Mouse (Mus musculus): Measurements from ENCODE around the gene Herc6. TPM values are rescaled to one million over a fixed set of nuclear protein-coding genes. Genes with fewer than 3 reads are reported as not detected.

Herc6 gene
- polyA plus RNA-seq (2015; fragmentation: Nextera tagmentation; extraction: Ambion mirVana): 4.1 and 4.2 TPM in 2 replicates

GRCm38 (mm10) chr6:57580881-57581548 lies at the start of gene Herc6:
Gene Herc6, plus strand, starts transcription at chr6:57581000.
- Histone ChIP-seq H3K4me3 (peak within 1 kb of the TSS; percentile 78), H3K4me2 (peak within 1 kb of the TSS; percentile 89), H3K9ac (peak within 1 kb of the TSS; percentile 88), H3K4me1 (peaks cover 7% of the 10 kb centered on the region; the same call in 1 of the 2 replicates), H3K36me3 (peaks cover 3% of the 10 kb centered on the region), H3K27ac (replicated peaks) (peak within 1 kb of the TSS; percentile 79), H3K9me3 (no peaks in the 10 kb centered on the region), H3K27me3 (replicated peaks) (no peaks in the 10 kb centered on the region)
- ATAC-seq (ENCODE audit: extremely low read depth, insufficient number of reproducible peaks, low FRiP score, low TSS enrichment): 0 out of 2 replicates have a peak, but pooled peaks have one; percentile 46
- WGBS: 2% methylated on average over 16 of the region's 16 CpGs

GRCm38 (mm10) chr6:57531011-57531410 lies 49.8 kb upstream of the Herc6 start:
- H3K36me3 ChIP-seq: no peaks in the 10 kb centered on the region
- H3K4me3 ChIP-seq: peak overlapping the region; percentile 24; the same call in 1 of the 2 replicates
- no peaks in the 10 kb centered on the region for H3K9me3 ChIP-seq
- peak overlapping the region; percentile 84 for H3K27ac ChIP-seq (replicated peaks)
- H3K4me1 ChIP-seq: peaks cover 39% of the 10 kb centered on the region
- H3K27me3 ChIP-seq (replicated peaks): no peaks in the 10 kb centered on the region
- ATAC-seq (ENCODE audit: extremely low read depth, insufficient number of reproducible peaks, low FRiP score, low TSS enrichment): no peak
- 26% methylated on average over 4 of the region's 4 CpGs for WGBS
- peak overlapping the region; percentile 57 for H3K4me2 ChIP-seq
- no peak overlapping the region for H3K9ac ChIP-seq

- Histone ChIP-seq H3K36me3 (no peaks in the 10 kb centered on the region), H3K4me2 (peak overlapping the region; percentile 57), H3K4me3 (peak overlapping the region; percentile 24), H3K9me3 (no peaks in the 10 kb centered on the region), H3K4me1 (peaks cover 39% of the 10 kb centered on the region), H3K27ac (replicated peaks) (peak overlapping the region; percentile 84), H3K27me3 (replicated peaks) (no peaks in the 10 kb centered on the region), H3K9ac (0 out of 2 replicates have a peak overlapping the region, but pooled peaks have one; percentile 24)
- WGBS: 42% methylated on average over 1 of the region's 1 CpGs
- no peak for ATAC-seq (ENCODE audit: extremely low read depth, insufficient number of reproducible peaks, low FRiP score, low TSS enrichment)
These were observed 49.4 kb upstream of the Herc6 start for GRCm38 (mm10) chr6:57531441-57531840.

- no peak for ATAC-seq (ENCODE audit: extremely low read depth, insufficient number of reproducible peaks, low FRiP score, low TSS enrichment)
- Histone ChIP-seq H3K27me3 (replicated peaks) (no peaks in the 10 kb centered on the region), H3K9me3 (no peaks in the 10 kb centered on the region), H3K27ac (replicated peaks) (peak overlapping the region; percentile 84), H3K9ac (0 out of 2 replicates have a peak overlapping the region, but pooled peaks have one; percentile 24), H3K4me2 (peak overlapping the region; percentile 57), H3K36me3 (no peaks in the 10 kb centered on the region), H3K4me3 (peak overlapping the region; percentile 24), H3K4me1 (peaks cover 39% of the 10 kb centered on the region)
- WGBS: 33% methylated on average over 1 of the region's 1 CpGs
These were observed 48.8 kb upstream of the Herc6 start for GRCm38 (mm10) chr6:57532022-57532421.

GRCm38 (mm10) chr6:57533410-57533809 lies 47.4 kb upstream of the Herc6 start:
- Histone ChIP-seq H3K4me1 (peaks cover 40% of the 10 kb centered on the region), H3K27ac (replicated peaks) (peak overlapping the region; percentile 90), H3K4me2 (peak overlapping the region; percentile 68), H3K4me3 (peak overlapping the region; percentile 63), H3K27me3 (replicated peaks) (no peaks in the 10 kb centered on the region), H3K9me3 (no peaks in the 10 kb centered on the region), H3K36me3 (no peaks in the 10 kb centered on the region), H3K9ac (peak overlapping the region; percentile 88)
- ATAC-seq (ENCODE audit: extremely low read depth, insufficient number of reproducible peaks, low FRiP score, low TSS enrichment): no peak
- WGBS: 15% methylated on average over 2 of the region's 2 CpGs

GRCm38 (mm10) chr6:57534231-57534610 lies 46.6 kb upstream of the Herc6 start:
- Histone ChIP-seq H3K36me3 (no peaks in the 10 kb centered on the region), H3K9ac (peak overlapping the region; percentile 88), H3K4me3 (peak overlapping the region; percentile 63), H3K4me1 (peaks cover 45% of the 10 kb centered on the region), H3K27me3 (replicated peaks) (no peaks in the 10 kb centered on the region), H3K9me3 (no peaks in the 10 kb centered on the region), H3K27ac (replicated peaks) (peak overlapping the region; percentile 90), H3K4me2 (peak overlapping the region; percentile 68)
- WGBS: 1% methylated on average over 8 of the region's 8 CpGs
- no peak for ATAC-seq (ENCODE audit: extremely low read depth, insufficient number of reproducible peaks, low FRiP score, low TSS enrichment)

GRCm38 (mm10) chr6:57534611-57535286 lies 46.1 kb upstream of the Herc6 start:
- Histone ChIP-seq H3K36me3 (no peaks in the 10 kb centered on the region), H3K4me2 (peak overlapping the region; percentile 68), H3K27ac (replicated peaks) (peak overlapping the region; percentile 90), H3K27me3 (replicated peaks) (no peaks in the 10 kb centered on the region), H3K4me1 (peaks cover 45% of the 10 kb centered on the region), H3K9me3 (no peaks in the 10 kb centered on the region), H3K4me3 (peak overlapping the region; percentile 63), H3K9ac (peak overlapping the region; percentile 88)
- WGBS: under 1% methylated on average over 31 of the region's 31 CpGs
- ATAC-seq (ENCODE audit: extremely low read depth, insufficient number of reproducible peaks, low FRiP score, low TSS enrichment): 0 out of 2 replicates have a peak, but pooled peaks have one; percentile 19

GRCm38 (mm10) chr6:57535386-57535936 lies 45.3 kb upstream of the Herc6 start, which contains the start of gene Ppm1k:
Gene Ppm1k, minus strand, starts transcription at chr6:57535468.
- Histone ChIP-seq H3K4me1 (peaks cover 40% of the 10 kb centered on the region), H3K27me3 (replicated peaks) (no peaks in the 10 kb centered on the region), H3K9ac (peak within 1 kb of the TSS; percentile 88), H3K4me2 (peak within 1 kb of the TSS; percentile 68), H3K4me3 (peak within 1 kb of the TSS; percentile 63), H3K27ac (replicated peaks) (peak within 1 kb of the TSS; percentile 90), H3K9me3 (no peaks in the 10 kb centered on the region), H3K36me3 (no peaks in the 10 kb centered on the region)
- peak; percentile 87 for ATAC-seq (ENCODE audit: extremely low read depth, insufficient number of reproducible peaks, low FRiP score, low TSS enrichment)
- WGBS: under 1% methylated on average over 24 of the region's 24 CpGs

- ATAC-seq (ENCODE audit: extremely low read depth, insufficient number of reproducible peaks, low FRiP score, low TSS enrichment): no peak
- Histone ChIP-seq H3K27me3 (replicated peaks) (no peaks in the 10 kb centered on the region), H3K4me2 (peak overlapping the region; percentile 68), H3K4me3 (peak overlapping the region; percentile 63), H3K36me3 (no peaks in the 10 kb centered on the region), H3K9ac (peak overlapping the region; percentile 78), H3K27ac (replicated peaks) (peak overlapping the region; percentile 85), H3K4me1 (peaks cover 33% of the 10 kb centered on the region), H3K9me3 (no peaks in the 10 kb centered on the region)
- 27% methylated on average over 14 of the region's 14 CpGs for WGBS
These were observed 44.7 kb upstream of the Herc6 start for GRCm38 (mm10) chr6:57535971-57536669.

GRCm38 (mm10) chr6:57537887-57538286 lies 42.9 kb upstream of the Herc6 start:
- ATAC-seq (ENCODE audit: extremely low read depth, insufficient number of reproducible peaks, low FRiP score, low TSS enrichment): no peak
- H3K9ac ChIP-seq: no peak overlapping the region
- H3K9me3 ChIP-seq: no peaks in the 10 kb centered on the region
- no peak overlapping the region for H3K27ac ChIP-seq (replicated peaks)
- WGBS: 69% methylated on average over 5 of the region's 5 CpGs
- H3K27me3 ChIP-seq (replicated peaks): no peaks in the 10 kb centered on the region
- H3K36me3 ChIP-seq: no peaks in the 10 kb centered on the region
- no peak overlapping the region for H3K4me3 ChIP-seq
- peaks cover 19% of the 10 kb centered on the region for H3K4me1 ChIP-seq
- no peak overlapping the region for H3K4me2 ChIP-seq
